Mouse (Mus musculus): ENCODE measurements at regions not wholly inside any gene's neighbourhood (a gene's known extent, or its start where the extent isn't known, plus 50 kb on each side); places are given as distances from the start of the nearest gene placed in this dataset.
A peak's percentile ranks its signal among the peaks of the same experiment; 100 is the strongest.
"Not testable (repeated sequence)": the region's sequence is repeated elsewhere in the genome, so short reads cannot be mapped to it uniquely, and the experiment has no call there.

GRCm38 (mm10) chr12:114009391-114009790 is 465.7 kb downstream of the Adam6a start:
- DNase-seq, result no peak

GRCm38 (mm10) chr12:114012860-114013259 is 469.2 kb downstream of the Adam6a start:
- peak; percentile 90 for DNase-seq

GRCm38 (mm10) chr12:114037011-114037410 is 493.3 kb downstream of the Adam6a start:
- DNase-seq, result not testable (repeated sequence)

- peak; percentile 71 for DNase-seq
Measured at GRCm38 (mm10) chr12:114047991-114048390, 504.3 kb downstream of the Adam6a start.

- no peak for DNase-seq
Measured at GRCm38 (mm10) chr12:114053341-114053740, 509.6 kb downstream of the Adam6a start.

- DNase-seq, result no peak
Measured at GRCm38 (mm10) chr12:114059615-114060014, 515.9 kb downstream of the Adam6a start.

- DNase-seq, result no peak
Measured at GRCm38 (mm10) chr12:114067166-114067565, 523.5 kb downstream of the Adam6a start.

GRCm38 (mm10) chr12:114108731-114109130 is 565.0 kb downstream of the Adam6a start:
- DNase-seq, result not testable (repeated sequence)

- no peak for DNase-seq
Measured at GRCm38 (mm10) chr12:114134897-114135296, 591.2 kb downstream of the Adam6a start.

GRCm38 (mm10) chr12:114148779-114149178 is 605.1 kb downstream of the Adam6a start:
- DNase-seq, result no peak

GRCm38 (mm10) chr12:114172305-114172704 is 628.6 kb downstream of the Adam6a start:
- DNase-seq, result no peak

GRCm38 (mm10) chr12:114199521-114199920 is 655.8 kb downstream of the Adam6a start:
- DNase-seq, result peak; percentile 5

- DNase-seq, result no peak
Measured at GRCm38 (mm10) chr12:114222541-114222940, 678.8 kb downstream of the Adam6a start.

Measured in kidney, adult 18-20 months (tissue).